Mouse (Mus musculus) heart, adult 2 months (tissue): Measurements from ENCODE around the gene Arhgap23. TPM values are rescaled to one million over a fixed set of nuclear protein-coding genes. Genes with fewer than 3 reads are reported as not detected.

Source experiments
- DNase-seq, 2 experiments: peaks; one replicate each; pipeline ENCODE4 v3.0.0; 2021
- H3K27ac ChIP-seq: fragments of 200-600 bp; 2 replicates; pipeline ENCODE4 v1.8.1; 2022
- H3K27me3 ChIP-seq: fragments of 200-500 bp; 2 replicates; pipeline ENCODE4 v1.6.1; 2012; ENCODE audit warnings: mild to moderate bottlenecking, low read length, inconsistent platforms, mixed read lengths; ENCODE audit not compliant: control insufficient read depth, insufficient read depth
- H3K36me3 ChIP-seq: fragments of 200-500 bp; 2 replicates; pipeline ENCODE4 v1.6.1; 2012; ENCODE audit warnings: low read length, inconsistent platforms; ENCODE audit not compliant: control insufficient read depth, insufficient read depth
- H3K4me1 ChIP-seq: fragments of 200-500 bp; 2 replicates; pipeline ENCODE4 v1.6.1; 2011; ENCODE audit warnings: low read length; ENCODE audit not compliant: control insufficient read depth, insufficient read depth
- H3K4me3 ChIP-seq: fragments of 200-600 bp; 2 replicates; pipeline ENCODE4 v1.8.1; 2022
- H3K79me2 ChIP-seq: fragments of 200-500 bp; replicated peaks from 2 replicates; pipeline ENCODE4 v1.6.1; 2012; ENCODE audit warnings: mild to moderate bottlenecking, inconsistent platforms, low read length, moderate library complexity, mixed read lengths; ENCODE audit not compliant: control insufficient read depth, insufficient read depth
- H3K9ac ChIP-seq: fragments of 200-500 bp; 2 replicates; pipeline ENCODE4 v1.6.1; 2012; ENCODE audit warnings: low read depth, mild to moderate bottlenecking, control low read depth, inconsistent platforms, low read length, mixed read lengths
- CTCF ChIP-seq: fragments of 200-600 bp; IDR thresholded peaks from 2 replicates; pipeline ENCODE4 v1.8.1; 2022; ENCODE audit warnings: antibody characterized with exemption, mild to moderate bottlenecking, moderate library complexity
- EP300 ChIP-seq: fragments of 200-500 bp; IDR thresholded peaks from 2 replicates; pipeline ENCODE4 v1.6.1; 2011; ENCODE audit warnings: low read depth, low read length, control low read depth; ENCODE audit not compliant: insufficient read depth
- POLR2A ChIP-seq: fragments of 200-500 bp; IDR thresholded peaks from 2 replicates; pipeline ENCODE4 v1.6.1; 2011; ENCODE audit warnings: mild to moderate bottlenecking, low read depth, low read length, control low read depth; ENCODE audit not compliant: insufficient read depth
- WGBS: fragments of 180-500 bp; shearing (Covaris S2); methylation state at CpG from one replicate; pipeline ENCODE4 v1.1.7; 2018; 5-methylcytosine and 5-hydroxymethylcytosine counted together
- intact Hi-C: fragments of 180-260 bp; cut with DNase I; formaldehyde crosslinking; loops from one replicate; pipeline ENCODE4 v1.15.1; 2025
- polyA plus RNA-seq: library from polyadenylated mRNA; depleted of rRNA; stranded (reverse); fragments of >200 nt; gene quantifications from 2 replicates; pipeline ENCODE4 v1.2.3, GENCODE M21; 2012
- total RNA-seq, 2 experiments: library from RNA; stranded (reverse); gene quantifications; 2 replicates each; pipeline ENCODE4 v1.2.3; 2021

Arhgap23 gene
- total and polyA plus RNA-seq, 3 experiments = 12.8 to 18.4 (median 13.7) TPM

DNA sequence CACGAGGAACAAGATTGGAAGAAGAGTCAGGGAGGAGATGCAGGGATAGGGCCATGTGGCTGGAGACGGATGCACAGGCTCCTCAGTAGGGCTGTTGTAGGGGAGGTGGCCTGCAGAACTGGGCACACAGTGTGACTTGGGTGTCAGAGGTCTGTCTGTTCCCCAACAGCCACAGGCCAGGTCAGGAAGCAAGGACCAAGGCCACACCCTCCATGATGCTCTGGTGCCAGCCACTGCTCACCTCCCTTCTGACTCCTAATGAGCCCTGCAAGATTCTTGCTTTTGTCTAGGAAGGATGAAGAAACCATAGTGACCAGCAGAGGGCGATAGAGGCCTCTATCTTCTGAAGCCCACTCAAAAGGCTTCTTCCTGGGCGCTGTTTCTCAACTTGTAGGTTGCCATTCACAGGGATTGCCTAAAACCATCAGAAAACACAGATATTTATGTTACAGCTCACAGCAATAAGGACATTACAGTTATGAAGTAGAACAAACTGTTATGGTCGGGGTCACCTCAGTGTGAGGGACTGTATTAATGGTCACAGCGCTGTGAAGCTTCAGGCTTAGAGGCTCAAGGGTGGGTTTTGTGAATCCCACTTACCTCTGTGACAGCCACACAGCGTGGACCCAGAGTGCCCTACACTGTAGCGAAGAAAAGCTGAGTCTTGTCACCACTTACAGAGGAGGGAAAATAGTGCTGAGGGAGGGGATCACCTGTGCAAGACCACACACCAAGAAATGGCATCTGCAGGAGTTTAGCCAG lies 61.2 kb downstream of the Arhgap23 start:
- intact Hi-C loops = loop anchor here (5.0 kb wide), 1 partner anchor 36 kb away; no protein-coding TSS in a partner anchor
- no peak overlapping the region for H3K27ac ChIP-seq
- H3K9ac ChIP-seq = no peak overlapping the region
- 71% methylated on average over 8 of the region's 8 CpGs for WGBS
- DNase-seq = no peak
- no peaks in the 10 kb centered on the region for H3K27me3 ChIP-seq
- H3K4me1 ChIP-seq = peaks cover 3% of the 10 kb centered on the region
- no peak overlapping the region for H3K4me3 ChIP-seq
- peaks cover 2% of the 10 kb centered on the region; the same call in 1 of the 2 replicates for H3K36me3 ChIP-seq
- no peaks in the 10 kb centered on the region for H3K79me2 ChIP-seq
- TF ChIP-seq POLR2A = no peak
- peak; percentile 84 for TF ChIP-seq CTCF

DNA sequence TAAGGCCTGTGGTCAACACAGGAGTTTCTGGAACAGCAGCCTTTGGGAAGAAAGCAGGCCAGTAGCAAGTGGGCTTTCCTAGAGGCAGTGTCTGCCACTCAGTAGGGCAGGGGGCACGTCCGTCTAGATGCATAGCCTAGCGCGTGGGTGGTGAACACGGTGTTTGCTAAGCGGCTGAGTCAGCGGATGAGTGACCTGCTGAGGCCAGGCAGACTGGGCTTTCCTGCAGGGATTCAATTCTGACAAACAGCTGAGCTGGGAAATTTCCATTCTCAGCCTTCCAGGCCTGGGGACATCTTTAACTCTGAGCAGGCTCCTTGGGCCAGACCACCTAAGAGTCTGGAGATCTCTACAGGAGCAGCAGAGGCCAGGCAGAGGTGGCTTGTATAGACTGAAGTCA lies 62.1 kb downstream of the Arhgap23 start:
- Histone ChIP-seq H3K4me3 (no peak overlapping the region), H3K79me2 (no peaks in the 10 kb centered on the region), H3K27me3 (no peaks in the 10 kb centered on the region), H3K36me3 (peaks cover 2% of the 10 kb centered on the region; the same call in 1 of the 2 replicates), H3K9ac (no peak overlapping the region), H3K4me1 (peaks cover 3% of the 10 kb centered on the region), H3K27ac (no peak overlapping the region)
- intact Hi-C loops = loop anchor here (5.0 kb wide), 1 partner anchor 35 kb away; no protein-coding TSS in a partner anchor
- WGBS = 69% methylated on average over 7 of the region's 7 CpGs
- no peak for DNase-seq
- TF ChIP-seq EP300 (no peak), CTCF (no peak), POLR2A (no peak)

GRCm38 (mm10) chr11:97478345-97478744 lies 63.0 kb downstream of the Arhgap23 start:
- no peak overlapping the region for H3K9ac ChIP-seq
- H3K27me3 ChIP-seq = no peaks in the 10 kb centered on the region
- intact Hi-C loops = loop anchor here (5.0 kb wide), 1 partner anchor 34 kb away; no protein-coding TSS in a partner anchor
- H3K27ac ChIP-seq = no peak overlapping the region
- peaks cover 2% of the 10 kb centered on the region; the same call in 1 of the 2 replicates for H3K36me3 ChIP-seq
- H3K4me1 ChIP-seq = peaks cover 3% of the 10 kb centered on the region
- TF ChIP-seq POLR2A (no peak), EP300 (no peak), CTCF (no peak)
- no peak overlapping the region for H3K4me3 ChIP-seq
- WGBS = 70% methylated on average over 6 of the region's 6 CpGs
- no peaks in the 10 kb centered on the region for H3K79me2 ChIP-seq
- DNase-seq = no peak

DNA sequence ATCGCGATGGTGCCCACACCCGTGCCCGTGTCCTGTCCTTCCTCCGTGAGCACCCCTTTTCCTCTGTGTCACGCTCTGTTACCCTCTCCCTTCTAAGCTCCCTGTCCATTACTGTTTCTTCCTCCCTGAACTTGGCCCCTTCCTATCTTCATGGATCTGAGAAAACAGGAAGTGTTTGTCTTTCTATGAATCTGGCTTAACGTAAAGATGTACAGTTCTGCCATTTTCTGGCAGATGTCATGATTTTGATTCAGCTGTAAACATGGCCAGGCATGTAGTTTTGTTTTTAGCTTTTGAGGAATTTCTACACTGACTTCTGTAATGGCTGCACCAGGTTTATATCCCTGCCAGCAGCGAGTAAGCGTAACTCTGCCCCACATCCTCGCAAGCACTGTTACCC lies 63.8 kb downstream of the Arhgap23 start:
- 74% methylated on average over 10 of the region's 10 CpGs for WGBS
- no peaks in the 10 kb centered on the region for H3K79me2 ChIP-seq

DNA sequence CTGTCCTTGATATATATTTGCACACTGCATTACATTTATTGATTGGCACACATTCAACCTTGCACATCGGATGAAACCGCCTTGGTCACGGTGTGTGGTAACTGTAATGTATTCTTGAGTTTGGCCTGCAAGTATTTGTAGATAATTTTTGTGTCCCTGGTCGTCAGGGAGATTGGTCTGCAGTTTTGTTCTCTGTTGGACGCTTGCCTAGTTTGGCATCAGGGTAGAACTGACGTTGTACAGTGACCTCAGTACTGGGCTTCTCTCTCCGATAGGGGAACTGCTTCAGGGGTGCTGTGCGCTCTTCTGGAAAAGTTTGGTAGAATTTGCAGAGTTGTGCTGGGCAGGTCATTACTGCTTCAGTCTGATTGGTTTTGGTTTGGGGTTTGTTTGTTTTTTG lies 64.5 kb downstream of the Arhgap23 start:
- Histone ChIP-seq H3K79me2 (no peaks in the 10 kb centered on the region), H3K4me3 (no peak overlapping the region), H3K4me1 (peaks cover 3% of the 10 kb centered on the region), H3K36me3 (peaks cover 2% of the 10 kb centered on the region; the same call in 1 of the 2 replicates), H3K9ac (no peak overlapping the region), H3K27ac (no peak overlapping the region), H3K27me3 (no peaks in the 10 kb centered on the region)
- 33% methylated on average over 8 of the region's 8 CpGs for WGBS
- TF ChIP-seq POLR2A (no peak), EP300 (no peak), CTCF (no peak)
- peak in 1 of 2 experiments; percentile 31 for DNase-seq
- intact Hi-C loops = loop anchor here (5.0 kb wide), 2 partner anchors 32 to 77 kb away; no protein-coding TSS in a partner anchor

More for the DNA sequence above, 63.8 kb downstream of the Arhgap23 start:
- Histone ChIP-seq H3K4me1 (peaks cover 3% of the 10 kb centered on the region), H3K27ac (no peak overlapping the region), H3K36me3 (peaks cover 2% of the 10 kb centered on the region; the same call in 1 of the 2 replicates), H3K9ac (no peak overlapping the region), H3K4me3 (no peak overlapping the region), H3K27me3 (no peaks in the 10 kb centered on the region)
- no peak for DNase-seq
- intact Hi-C loops = loop anchor here (5.0 kb wide), 1 partner anchor 33 kb away; no protein-coding TSS in a partner anchor
- no peak for TF ChIP-seq POLR2A
- TF ChIP-seq EP300 = no peak
- TF ChIP-seq CTCF = no peak

GRCm38 (mm10) chr11:97485661-97486060 lies 70.3 kb downstream of the Arhgap23 start:
- TF ChIP-seq POLR2A (no peak), EP300 (no peak), CTCF (no peak)
- intact Hi-C loops = no loop called here
- Histone ChIP-seq H3K27ac (no peak overlapping the region), H3K4me1 (no peaks in the 10 kb centered on the region), H3K79me2 (no peaks in the 10 kb centered on the region; the same call in 1 of the 2 replicates), H3K27me3 (no peaks in the 10 kb centered on the region), H3K36me3 (no peaks in the 10 kb centered on the region), H3K4me3 (no peak overlapping the region), H3K9ac (no peak overlapping the region)
- 59% methylated on average over 8 of the region's 8 CpGs for WGBS
- DNase-seq = no peak
